Mouse (Mus musculus) erythroblast, adult 5-6 weeks (primary cell): ENCODE data around the gene Zswim1. TPM values are rescaled to one million over a fixed set of nuclear protein-coding genes. Genes with fewer than 3 reads are reported as not detected.

Experiments used
- ATAC-seq: replicated peaks from 2 replicates; pipeline ENCODE4 v1.8.0; 2016; ENCODE audit warnings: moderate number of reproducible peaks, mild to moderate bottlenecking, moderate TSS enrichment, inconsistent platforms; ENCODE audit not compliant: poor library complexity, low FRiP score, severe bottlenecking
- total RNA-seq, 2 experiments: library from RNA; stranded (forward) in 1 of 2; stranded (reverse) in 1 of 2; fragments of 150-400 nt in 1 of 2; fragments of 200-764, 138-1000 nt in 1 of 2; gene quantifications; 2 replicates each; pipeline versions ENCODE4 v1.2.3 to v1.2.4; 2015 to 2017; ENCODE audit warnings: low replicate concordance in 2 of 2

The Zswim1 gene
- total RNA-seq (2015; ENCODE audit: low replicate concordance) (1.5 and 2.1 TPM in 2 replicates), total RNA-seq (2017; ENCODE audit: low replicate concordance) (0.60 and 1.1 TPM in 2 replicates)

DNA sequence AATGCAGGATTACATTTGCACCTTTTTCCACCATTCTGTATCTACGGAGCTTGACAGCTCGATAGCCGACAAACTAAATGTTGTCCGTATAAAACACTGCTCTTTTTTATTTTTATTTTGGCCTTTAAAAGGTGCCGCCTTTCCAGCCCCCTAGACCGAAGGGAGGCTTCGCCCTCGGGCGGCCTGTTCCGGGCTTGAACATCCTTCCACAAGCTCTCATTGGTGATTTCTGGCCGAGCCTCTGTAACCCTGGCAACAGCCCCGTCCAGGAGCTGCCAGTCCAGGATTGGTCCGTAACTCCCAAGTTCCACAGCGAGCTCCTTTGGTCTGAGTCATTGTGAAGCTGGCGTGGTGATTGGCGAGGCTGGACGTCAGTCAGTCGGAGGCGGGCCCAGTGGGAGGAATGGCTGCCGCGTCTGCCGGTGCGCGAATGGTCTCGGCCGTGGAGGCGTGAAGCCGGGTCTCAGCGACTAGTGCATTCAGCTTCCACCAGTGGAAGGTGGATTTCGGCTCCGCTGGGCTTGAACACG is at the start of gene Zswim1:
Zswim1 (plus strand) TSS at position 51 of the 530 bp plus-strand sequence.
- peak; percentile 95 for ATAC-seq

DNA sequence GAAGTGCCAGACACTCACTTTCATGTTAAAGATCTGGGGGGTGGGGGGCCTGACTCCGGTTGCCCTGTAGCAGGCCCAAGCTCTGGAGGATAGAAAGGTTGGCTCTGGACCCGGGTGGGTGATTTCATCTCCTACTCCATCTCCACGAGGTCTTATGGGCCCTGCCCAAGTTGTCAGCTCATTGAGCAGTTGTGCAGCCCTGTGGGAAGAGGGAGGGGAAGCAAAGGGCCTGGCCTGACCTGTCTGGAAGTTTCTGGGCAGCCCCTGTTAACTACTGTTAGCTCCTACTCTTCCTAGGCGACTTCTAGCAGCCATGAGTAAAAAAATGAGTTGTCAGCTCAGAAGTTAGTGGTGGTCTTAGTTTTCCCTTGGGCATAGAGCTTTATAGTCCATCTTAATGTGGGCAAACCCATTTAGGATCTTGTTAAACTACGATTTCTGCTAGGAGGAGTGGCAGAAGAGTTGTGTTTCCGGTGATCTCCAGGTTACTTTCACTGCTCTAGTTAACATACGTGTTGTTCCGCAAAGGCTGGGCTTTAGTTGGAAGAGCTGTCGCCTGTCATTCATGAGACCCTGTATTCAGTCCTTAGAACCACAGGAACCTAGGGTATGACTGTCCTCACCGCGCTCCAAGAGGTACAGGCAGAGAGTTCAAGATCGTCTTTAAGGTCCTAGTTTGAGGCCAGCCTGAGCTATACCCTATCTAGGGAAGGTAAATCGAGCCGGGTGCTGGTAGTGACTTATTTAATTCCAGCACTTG is 49.1 kb upstream of the Zswim1 start:
- ATAC-seq: no peak

DNA sequence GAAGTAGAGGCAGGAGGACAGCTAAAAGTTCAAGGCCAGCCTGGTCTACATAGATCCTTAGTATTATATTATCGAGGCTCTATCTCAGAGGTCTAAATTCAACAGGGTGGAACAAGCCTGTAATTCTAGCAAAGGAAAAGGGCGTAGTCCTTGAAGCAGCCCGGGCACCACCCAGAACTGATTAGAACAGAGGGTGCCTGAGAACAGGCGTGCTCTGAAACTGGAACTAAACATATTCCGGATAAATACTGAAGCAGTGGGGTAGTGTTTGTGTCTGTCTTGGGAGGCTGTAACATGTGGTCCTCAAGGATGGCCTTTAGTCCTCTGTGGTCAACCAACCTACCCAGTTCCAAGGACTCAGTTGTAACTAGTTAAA is 48.5 kb upstream of the Zswim1 start:
- peak; percentile 51 for ATAC-seq

DNA sequence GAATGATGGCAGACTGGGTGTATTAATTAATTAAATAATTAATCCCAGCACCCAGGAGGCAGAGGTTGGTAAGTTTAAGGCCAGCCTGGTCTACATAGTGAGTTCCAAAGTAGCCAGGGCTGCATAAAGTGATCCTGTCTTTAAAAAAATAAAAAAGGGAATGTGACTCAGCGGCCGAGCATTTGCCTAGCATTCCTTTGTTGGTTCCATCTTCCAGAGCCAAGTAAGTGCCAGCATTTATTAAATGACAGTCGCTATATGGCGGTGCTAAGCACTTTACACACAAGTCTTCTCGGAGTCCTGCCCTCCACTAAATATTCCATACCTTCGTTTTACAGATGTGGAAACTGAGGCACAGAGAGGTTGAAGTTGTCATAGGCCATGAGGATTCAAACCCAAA is 46.4 kb upstream of the Zswim1 start:
- ATAC-seq: no peak

DNA sequence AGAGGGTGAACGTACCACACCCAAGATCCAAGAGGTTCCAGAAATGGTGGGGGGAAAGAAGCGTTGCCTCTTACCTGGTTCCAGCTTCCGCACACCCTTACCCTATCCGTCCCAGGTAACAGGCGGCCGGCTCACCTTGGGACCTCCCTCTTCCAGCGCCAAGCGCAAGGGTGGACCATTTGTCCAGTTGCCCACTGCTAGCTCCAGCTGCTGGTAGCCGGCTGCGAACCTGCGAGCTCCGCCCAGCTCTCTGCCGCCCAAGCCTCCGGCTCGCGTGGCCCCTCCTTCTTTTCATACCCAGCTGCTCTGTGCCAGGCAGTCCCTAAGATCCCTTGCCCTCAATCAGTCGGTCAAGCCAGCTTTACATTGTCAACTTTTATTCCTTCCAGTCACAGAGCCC is 45.7 kb upstream of the Zswim1 start:
- ATAC-seq: no peak

DNA sequence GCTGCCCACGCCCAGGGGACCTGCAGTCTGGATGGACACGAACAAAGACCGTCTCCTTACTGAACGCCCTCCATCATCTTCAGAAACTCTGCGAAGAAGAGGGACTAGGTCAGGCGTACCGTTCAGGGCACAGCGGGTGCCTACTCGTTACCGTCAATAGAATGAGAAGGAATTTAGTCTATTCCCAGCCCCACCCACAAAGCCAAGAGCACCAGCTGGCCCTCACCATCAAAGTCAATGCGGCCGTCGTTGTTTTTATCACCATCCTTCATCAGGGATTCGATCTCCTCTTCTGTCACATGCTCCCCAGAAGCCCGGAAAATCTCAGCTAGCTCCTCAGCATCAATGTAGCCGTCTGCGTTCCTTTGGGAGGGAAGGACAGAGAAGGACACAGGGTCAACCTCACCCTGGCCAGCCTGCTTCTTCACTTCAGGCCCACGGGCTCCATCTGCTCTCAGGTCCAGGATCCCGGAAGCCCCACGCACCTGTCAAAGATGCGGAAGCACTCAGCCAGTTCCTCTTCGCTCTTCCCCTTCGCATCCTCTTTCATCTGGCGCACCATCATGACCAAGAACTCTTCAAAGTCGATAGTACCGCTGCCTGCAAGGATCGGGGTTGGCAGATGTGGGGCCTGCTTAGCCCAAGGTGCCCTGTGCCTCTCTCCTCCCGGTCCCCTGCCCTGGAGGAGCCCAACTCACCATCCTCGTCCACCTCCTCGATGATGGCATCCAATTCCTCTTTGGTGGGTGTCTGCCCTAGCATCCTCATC is 45.1 kb upstream of the Zswim1 start:
- ATAC-seq: no peak

DNA sequence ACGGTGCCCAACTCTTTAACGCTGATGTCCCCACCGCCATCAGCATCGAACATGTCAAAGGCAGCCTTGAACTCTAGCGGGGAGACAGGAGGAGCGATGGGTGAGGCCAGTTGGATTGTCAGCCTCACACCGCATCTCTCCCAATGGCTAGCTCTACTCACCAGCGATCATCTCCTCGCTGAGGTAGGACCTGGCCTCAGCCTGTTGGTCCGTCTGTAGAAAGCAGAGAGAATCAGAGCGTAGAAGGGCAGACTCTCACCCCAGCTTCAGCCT is 44.5 kb upstream of the Zswim1 start:
- no peak for ATAC-seq

DNA sequence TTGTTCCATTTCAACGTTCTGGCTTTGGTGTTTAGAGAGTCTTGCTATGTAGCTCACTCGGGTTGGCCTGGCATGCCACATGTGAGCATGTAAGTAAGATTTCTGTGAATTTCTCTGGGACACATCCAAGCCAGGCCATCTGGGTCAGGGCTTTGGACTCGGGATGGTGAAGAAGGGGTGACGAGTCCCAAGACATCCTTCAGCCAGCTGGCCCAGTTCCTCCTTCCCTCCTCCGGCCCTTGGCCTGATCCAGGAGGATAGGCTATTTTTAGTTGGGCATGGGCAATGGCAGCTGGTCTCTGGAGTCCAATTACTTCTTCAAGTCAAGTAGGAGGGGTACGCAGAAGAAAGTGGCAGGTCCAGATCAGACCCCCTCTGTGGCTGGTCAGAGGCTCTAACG is 43.7 kb upstream of the Zswim1 start:
- ATAC-seq: 0 out of 2 replicates have a peak, but pooled peaks have one; percentile 5

DNA sequence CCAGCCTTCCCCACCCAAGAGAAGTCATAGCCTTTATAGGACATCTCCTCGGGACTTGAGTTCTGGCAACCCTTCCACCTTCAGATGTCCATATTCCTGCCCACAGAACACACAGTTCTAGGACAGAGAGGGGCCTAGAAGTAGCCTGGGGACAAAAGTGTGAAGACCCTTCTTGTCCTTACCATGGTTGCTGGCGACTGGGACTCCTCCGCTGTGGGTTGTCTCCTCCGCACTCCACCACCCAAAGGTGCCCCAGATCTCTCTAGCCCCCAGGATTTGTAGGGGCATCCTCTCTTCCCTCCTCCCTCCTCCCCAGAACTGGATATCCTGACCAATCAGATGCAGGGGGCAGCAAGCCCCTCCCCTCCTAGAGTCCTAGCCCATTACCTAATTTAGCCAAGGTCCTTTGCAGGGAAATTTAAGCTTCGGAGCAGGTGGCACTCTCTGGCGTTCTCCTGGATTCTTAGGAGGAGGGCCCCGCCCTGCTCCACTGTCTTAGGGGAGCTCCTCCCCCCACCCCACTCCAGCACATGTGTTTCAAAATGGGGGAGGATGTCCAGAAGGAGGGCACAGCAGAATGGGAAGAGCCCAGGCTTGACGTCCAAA is 42.9 kb upstream of the Zswim1 start, which contains the start of gene Tnnc2:
Tnnc2 (minus strand) TSS at position 487 of the 606 bp plus-strand sequence.
- ATAC-seq: no peak

DNA sequence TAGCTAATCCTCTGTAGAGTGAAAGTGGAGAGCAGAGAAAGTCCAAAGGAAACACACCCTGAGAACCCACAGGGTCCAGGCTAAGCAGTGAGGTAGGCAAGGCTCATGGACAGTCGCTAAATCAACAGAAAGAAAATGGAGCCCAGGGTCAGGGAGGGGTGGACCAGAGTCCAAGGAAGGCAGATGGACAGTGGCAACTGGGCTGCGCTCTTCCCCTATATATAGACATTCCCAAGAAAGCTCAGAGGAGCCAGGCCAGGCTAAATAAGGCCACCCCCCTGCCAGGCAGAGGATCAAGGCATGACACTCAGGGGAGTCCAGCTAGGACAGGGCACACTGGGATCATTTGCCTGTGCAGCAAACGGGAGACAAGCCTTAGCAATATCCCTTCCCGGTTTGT is 40.6 kb upstream of the Zswim1 start:
- no peak for ATAC-seq

DNA sequence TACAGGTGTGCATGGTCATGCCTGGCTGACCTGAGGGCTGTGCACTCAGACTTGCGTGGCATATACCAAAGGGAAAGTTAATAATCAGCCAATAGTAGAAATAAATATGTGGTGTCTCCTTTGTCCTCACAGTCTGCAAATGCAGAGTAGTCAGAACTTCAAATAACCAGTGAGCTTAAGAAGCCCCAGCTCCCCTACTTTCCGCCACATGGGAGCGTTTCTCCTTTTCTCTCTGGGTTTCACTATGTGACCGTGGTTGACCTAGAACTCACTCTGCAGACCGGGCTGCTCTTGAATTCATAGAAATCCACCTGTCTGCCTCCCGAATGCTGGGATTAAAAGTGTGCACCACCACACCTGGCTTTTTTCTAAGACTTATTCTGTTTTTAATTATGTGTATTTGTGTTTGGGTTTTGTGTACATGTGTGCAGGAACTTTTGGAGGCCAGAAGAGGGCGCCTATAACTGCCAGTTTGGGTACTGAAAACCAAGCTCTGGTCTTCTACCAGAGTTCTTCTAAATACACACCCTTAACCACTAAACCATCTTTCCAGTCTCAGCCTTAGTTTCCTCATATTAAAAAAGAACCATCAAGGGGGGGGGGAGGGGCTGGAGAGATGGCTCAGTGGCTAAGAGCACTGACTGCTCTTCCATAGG is 38.4 kb upstream of the Zswim1 start:
- ATAC-seq: no peak

DNA sequence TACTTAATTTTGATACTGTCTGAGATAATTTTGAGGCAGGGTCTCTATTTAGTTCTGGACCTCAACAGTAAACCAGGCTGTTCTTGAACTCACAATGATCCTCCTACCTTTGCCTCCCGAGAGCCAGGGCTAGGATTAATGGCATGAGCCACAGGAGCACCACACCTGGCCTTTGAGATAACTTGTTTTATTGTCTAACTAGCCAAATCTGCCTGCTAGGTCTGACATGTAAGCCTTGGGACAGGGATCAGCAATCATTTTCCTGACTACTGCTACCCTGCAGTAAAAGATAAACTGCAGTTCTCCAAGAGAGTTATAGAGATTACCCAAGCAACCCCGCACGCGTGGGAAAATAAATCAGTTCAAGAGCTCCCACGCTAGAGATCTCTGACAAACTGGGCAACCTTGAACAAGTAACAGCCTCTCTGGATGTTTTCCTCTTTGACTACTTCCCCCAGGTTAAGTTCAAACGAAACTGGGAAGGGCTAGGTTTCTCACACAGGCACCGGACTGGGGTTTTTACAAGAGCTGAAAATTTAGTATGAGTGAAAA is 37.5 kb upstream of the Zswim1 start:
- no peak for ATAC-seq

DNA sequence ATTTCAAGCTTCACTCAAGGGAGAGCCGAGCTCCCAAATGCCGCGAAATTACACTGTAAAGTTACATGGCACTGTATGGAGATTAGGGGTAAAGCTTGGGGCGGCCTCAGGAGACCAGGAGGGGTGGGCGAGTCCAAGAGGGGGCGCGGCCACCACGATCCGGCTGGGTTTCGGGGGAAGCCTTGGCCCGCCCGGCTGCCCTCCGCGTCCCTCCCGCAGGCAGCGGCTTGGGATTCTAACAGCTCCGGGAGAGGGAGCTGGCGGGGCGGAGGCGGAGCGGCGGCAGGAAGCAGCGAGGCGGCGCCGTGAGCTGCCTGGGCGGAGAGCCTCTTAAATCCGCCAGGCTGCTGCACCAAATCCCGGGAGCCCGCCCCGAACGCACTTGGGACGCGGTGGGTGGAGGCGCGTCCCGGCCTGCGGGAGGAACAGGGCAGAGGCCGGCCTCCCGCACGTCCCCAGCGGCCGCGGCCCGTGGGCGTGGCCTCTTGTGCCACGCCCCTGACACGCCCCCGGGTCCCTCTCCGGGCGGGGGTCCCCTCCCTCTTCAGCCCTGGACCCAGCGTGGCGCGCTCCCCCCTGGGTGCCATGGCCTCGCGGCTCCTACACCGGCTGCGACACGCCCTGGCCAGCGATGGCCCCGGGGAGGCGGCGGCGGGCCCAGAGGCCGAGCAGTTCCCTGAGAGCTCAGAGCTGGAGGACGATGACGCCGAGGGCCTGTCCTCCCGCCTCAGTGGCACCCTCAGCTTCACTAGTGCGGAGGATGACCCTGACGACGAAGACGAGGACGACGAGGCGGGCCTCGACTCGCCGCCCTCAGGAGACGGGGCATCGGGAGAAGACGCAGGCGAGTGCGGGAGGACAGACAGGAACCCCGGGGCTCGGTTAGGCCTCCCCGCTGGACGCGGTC is 36.8 kb upstream of the Zswim1 start, which contains the start of gene Snx21:
Snx21 (plus strand) TSS at position 343 of the 907 bp plus-strand sequence.
- ATAC-seq: peak; percentile 62

DNA sequence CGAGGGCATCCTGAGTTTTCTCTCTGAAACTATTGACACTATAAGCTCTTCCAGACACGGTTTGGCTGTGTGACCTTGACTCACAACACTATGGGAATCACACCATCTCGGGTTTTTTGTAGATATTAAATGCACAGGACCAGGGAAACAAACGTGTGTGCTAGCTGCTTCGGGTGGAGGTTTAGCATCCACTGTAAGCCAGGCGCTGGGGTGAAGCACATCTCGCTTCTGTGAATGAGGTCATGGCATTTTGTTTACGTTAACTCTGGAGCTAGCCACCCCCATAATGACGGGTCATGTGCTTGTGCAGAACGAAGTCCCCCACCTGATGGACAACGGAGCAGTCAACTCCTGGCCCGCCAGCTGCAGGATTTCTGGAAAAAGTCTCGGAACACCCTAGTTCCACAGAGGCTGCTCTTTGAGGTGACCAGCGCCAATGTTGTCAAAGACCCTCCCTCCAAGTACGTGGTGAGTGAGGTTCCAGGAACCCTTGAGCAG is 36.0 kb upstream of the Zswim1 start:
- peak; percentile 9; the same call in 1 of the 2 replicates for ATAC-seq

DNA sequence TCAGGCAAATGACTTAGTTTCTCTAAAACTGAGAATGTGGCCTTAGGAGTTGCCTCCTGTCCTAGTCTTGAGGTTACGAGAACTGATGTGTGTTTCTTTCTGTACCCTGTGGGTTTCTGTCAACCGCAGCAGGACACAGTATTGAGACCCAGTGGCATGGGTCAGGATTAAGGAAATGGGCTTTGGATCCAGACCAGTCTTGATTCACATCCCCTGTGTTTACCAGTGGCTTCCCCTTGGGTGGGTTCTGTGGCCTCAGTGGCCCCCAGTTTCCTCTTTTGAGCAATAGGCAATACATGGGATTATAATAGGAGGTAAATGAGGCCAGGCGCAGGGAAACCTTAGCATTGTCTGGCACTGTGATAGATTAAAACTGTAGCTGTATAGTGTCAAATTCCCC is 35.5 kb upstream of the Zswim1 start:
- no peak for ATAC-seq

DNA sequence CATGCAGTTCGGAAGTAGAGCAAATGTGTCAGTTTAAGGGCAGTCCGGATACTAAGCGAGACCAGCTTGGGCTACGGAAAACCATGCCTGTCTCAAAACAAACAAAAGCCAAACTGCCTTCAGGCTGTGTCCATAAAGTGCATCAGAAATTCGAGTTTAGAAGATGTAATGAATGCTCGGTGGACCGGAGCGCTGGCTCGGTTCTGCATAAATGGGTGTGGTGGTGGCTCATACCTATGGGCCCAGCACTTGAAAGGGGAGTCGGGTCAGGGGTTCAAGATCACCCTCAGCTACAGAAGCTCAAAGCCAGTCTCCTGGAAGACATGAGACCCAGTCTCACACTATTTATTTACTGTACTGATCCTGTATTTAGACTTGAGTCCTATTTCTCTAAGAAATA is 34.7 kb upstream of the Zswim1 start:
- ATAC-seq: no peak

DNA sequence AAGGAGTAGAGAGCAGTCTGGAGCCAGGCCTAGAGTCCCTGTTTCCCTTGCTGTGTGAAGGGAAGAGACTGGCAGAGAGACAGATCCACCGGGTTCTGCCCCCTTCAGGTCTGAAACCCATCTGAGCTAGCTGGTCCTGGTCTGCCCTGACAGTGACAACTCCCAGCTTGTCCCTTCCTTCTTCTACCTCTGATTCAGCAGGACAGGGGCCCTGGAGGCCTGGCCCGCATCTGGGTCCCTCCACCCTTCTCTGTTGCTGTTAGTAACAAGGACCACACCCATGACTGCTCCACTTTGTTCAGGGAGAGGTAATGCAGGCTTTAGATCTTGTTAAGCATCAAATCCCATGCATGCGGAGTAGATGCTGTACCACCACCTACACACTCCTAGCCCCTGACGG is 34.1 kb upstream of the Zswim1 start:
- ATAC-seq: no peak

DNA sequence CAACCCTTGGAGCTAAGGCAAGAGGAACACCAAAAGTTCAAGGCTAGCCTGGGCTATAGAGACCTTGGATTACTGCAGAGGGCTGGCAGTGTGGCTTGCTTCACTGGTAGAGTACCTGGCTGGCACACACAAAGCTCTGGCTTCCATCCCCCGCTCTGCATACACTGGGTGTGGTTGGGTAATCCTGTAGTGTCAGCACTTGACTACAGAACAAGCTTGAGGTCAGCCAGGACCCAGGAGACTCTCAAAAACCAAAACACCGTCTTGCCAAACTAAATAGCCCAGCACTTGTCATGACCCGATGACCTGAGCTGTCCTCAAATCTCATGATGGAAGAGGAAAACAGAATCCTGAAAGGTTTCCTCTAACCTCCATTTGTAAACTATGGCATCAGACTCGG is 32.0 kb upstream of the Zswim1 start:
- ATAC-seq: no peak

DNA sequence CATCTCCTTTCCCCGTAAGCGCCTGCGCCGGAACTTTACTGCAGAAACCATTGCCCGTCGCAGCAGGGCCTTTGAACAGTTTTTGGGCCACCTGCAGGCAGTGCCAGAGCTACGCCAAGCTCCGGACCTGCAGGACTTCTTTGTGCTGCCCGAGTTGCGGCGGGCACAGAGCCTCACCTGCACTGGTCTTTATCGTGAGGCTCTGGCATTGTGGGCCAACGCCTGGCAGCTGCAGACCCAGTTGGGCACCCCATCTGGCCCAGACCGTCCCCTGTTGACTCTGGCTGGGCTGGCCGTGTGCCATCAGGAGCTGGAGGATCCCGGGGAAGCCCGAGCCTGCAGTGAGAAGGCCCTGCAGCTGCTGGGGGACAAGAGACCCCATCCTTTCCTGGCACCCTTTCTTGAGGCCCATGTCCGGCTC is 30.6 kb upstream of the Zswim1 start:
- no peak for ATAC-seq
